Mouse (Mus musculus) hindbrain, embryonic 13.5 days (tissue): Measurements from ENCODE around the gene Kif12. TPM values are rescaled to one million over a fixed set of nuclear protein-coding genes. Genes with fewer than 3 reads are reported as not detected.

Experiments used
- ATAC-seq: fragments of 200-750 bp; cut with Nextera tagmentation; 2 replicates; pipeline ENCODE4 v1.8.0; 2017; ENCODE audit warnings: moderate TSS enrichment; ENCODE audit not compliant: low FRiP score
- H3K27ac ChIP-seq: fragments of 300-500 bp; sonication (generic); 2 replicates; pipeline ENCODE4 v1.5.1; 2015; ENCODE audit warnings: inconsistent platforms, mild to moderate bottlenecking, moderate library complexity
- H3K27me3 ChIP-seq: fragments of 300-500 bp; sonication (generic); 2 replicates; pipeline ENCODE4 v1.6.1; 2015; ENCODE audit warnings: mild to moderate bottlenecking, inconsistent platforms
- H3K36me3 ChIP-seq: fragments of 300-500 bp; sonication (generic); 2 replicates; pipeline ENCODE4 v1.6.1; 2015; ENCODE audit warnings: mild to moderate bottlenecking, inconsistent platforms
- H3K4me1 ChIP-seq: fragments of 300-500 bp; sonication (generic); replicated peaks from 2 replicates; pipeline ENCODE4 v1.6.1; 2015; ENCODE audit warnings: inconsistent platforms
- H3K4me2 ChIP-seq: fragments of 300-500 bp; sonication (generic); 2 replicates; pipeline ENCODE4 v1.6.1; 2015; ENCODE audit warnings: inconsistent platforms, mild to moderate bottlenecking, moderate library complexity
- H3K4me3 ChIP-seq: fragments of 300-500 bp; sonication (generic); 2 replicates; pipeline ENCODE4 v1.5.1; 2015; ENCODE audit warnings: mild to moderate bottlenecking, inconsistent platforms
- H3K9ac ChIP-seq: fragments of 300-500 bp; sonication (generic); 2 replicates; pipeline ENCODE4 v1.6.1; 2015; ENCODE audit warnings: mild to moderate bottlenecking, inconsistent platforms
- H3K9me3 ChIP-seq: fragments of 300-500 bp; sonication (generic); 2 replicates; pipeline ENCODE4 v1.6.1; 2016; ENCODE audit warnings: inconsistent platforms
- WGBS: fragments of 180-500 bp; shearing (Covaris S2); methylation state at CpG from one replicate; pipeline ENCODE4 v1.1.7; 2015; 5-methylcytosine and 5-hydroxymethylcytosine counted together
- polyA plus RNA-seq: library from polyadenylated mRNA; unstranded; fragments of >200 nt; fragmentation: Nextera tagmentation; extraction: Ambion mirVana; gene quantifications from 2 replicates; pipeline ENCODE4 v1.2.1, GENCODE M21; 2015

Kif12 gene
- polyA plus RNA-seq, 1 experiment from 2014 or later, result not detected

- Histone ChIP-seq H3K9me3 (no peaks in the 10 kb centered on the region), H3K27me3 (no peaks in the 10 kb centered on the region), H3K9ac (no peak overlapping the region), H3K4me2 (no peak overlapping the region), H3K4me3 (no peak overlapping the region), H3K27ac (no peak overlapping the region), H3K4me1 (no peaks in the 10 kb centered on the region), H3K36me3 (no peaks in the 10 kb centered on the region)
- WGBS, result 71% methylated on average over 2 of the region's 2 CpGs
- ATAC-seq, result no peak
These were observed 16.3 kb downstream of the Kif12 start for GRCm38 (mm10) chr4:63155596-63155995.

- Histone ChIP-seq H3K4me3 (no peak within 1 kb of the TSS), H3K9ac (no peak within 1 kb of the TSS), H3K27me3 (no peaks in the 10 kb centered on the region), H3K9me3 (no peaks in the 10 kb centered on the region), H3K36me3 (no peaks in the 10 kb centered on the region), H3K27ac (no peak within 1 kb of the TSS), H3K4me2 (no peak within 1 kb of the TSS), H3K4me1 (no peaks in the 10 kb centered on the region)
- 61% methylated on average over 5 of the region's 5 CpGs for WGBS
- ATAC-seq, result no peak
These were observed 17.2 kb downstream of the Kif12 start, which contains the start of gene Ambp for GRCm38 (mm10) chr4:63154699-63155098. Gene Ambp (minus strand): TSS chr4:63154799.

GRCm38 (mm10) chr4:63154028-63154427 is 17.9 kb downstream of the Kif12 start:
- no peak for ATAC-seq
- Histone ChIP-seq H3K4me1 (no peaks in the 10 kb centered on the region), H3K27ac (no peak overlapping the region), H3K9ac (no peak overlapping the region), H3K4me2 (no peak overlapping the region), H3K9me3 (no peaks in the 10 kb centered on the region), H3K36me3 (no peaks in the 10 kb centered on the region), H3K27me3 (no peaks in the 10 kb centered on the region), H3K4me3 (no peak overlapping the region)
- WGBS, result 59% methylated on average over 4 of the region's 4 CpGs

- H3K9ac ChIP-seq, result no peak overlapping the region
- H3K27ac ChIP-seq, result no peak overlapping the region
- H3K9me3 ChIP-seq, result 0 out of 2 replicates have a peak, but pooled peaks cover 4% of the 10 kb centered on the region
- no peaks in the 10 kb centered on the region; the same call in 1 of the 2 replicates for H3K36me3 ChIP-seq
- H3K27me3 ChIP-seq, result no peaks in the 10 kb centered on the region
- 95% methylated on average over 6 of the region's 6 CpGs for WGBS
- H3K4me1 ChIP-seq, result no peaks in the 10 kb centered on the region
- no peak for ATAC-seq
- no peak overlapping the region for H3K4me3 ChIP-seq
- H3K4me2 ChIP-seq, result no peak overlapping the region
These were observed 20.8 kb downstream of the Kif12 start for GRCm38 (mm10) chr4:63151127-63151526.

- Histone ChIP-seq H3K9ac (no peak overlapping the region), H3K4me2 (no peak overlapping the region), H3K4me3 (no peak overlapping the region), H3K4me1 (no peaks in the 10 kb centered on the region), H3K27me3 (no peaks in the 10 kb centered on the region), H3K27ac (no peak overlapping the region), H3K36me3 (no peaks in the 10 kb centered on the region; the same call in 1 of the 2 replicates), H3K9me3 (0 out of 2 replicates have a peak, but pooled peaks cover 4% of the 10 kb centered on the region)
- WGBS, result 96% methylated on average over 6 of the region's 6 CpGs
- no peak for ATAC-seq
These were observed 24.7 kb downstream of the Kif12 start for GRCm38 (mm10) chr4:63147268-63147667.

GRCm38 (mm10) chr4:63129891-63130624 is 41.9 kb downstream of the Kif12 start:
- peaks cover 64% of the 10 kb centered on the region for H3K36me3 ChIP-seq
- H3K4me1 ChIP-seq, result no peaks in the 10 kb centered on the region
- peak; percentile 28; the same call in 1 of the 2 replicates for ATAC-seq
- H3K27me3 ChIP-seq, result no peaks in the 10 kb centered on the region
- no peak overlapping the region for H3K9ac ChIP-seq
- H3K4me3 ChIP-seq, result no peak overlapping the region
- H3K4me2 ChIP-seq, result no peak overlapping the region
- WGBS, result 93% methylated on average over 5 of the region's 5 CpGs
- no peak overlapping the region for H3K27ac ChIP-seq
- H3K9me3 ChIP-seq, result no peaks in the 10 kb centered on the region

GRCm38 (mm10) chr4:63124861-63125466 is 47.0 kb downstream of the Kif12 start:
- H3K27me3 ChIP-seq, result no peaks in the 10 kb centered on the region
- no peak overlapping the region for H3K4me3 ChIP-seq
- peaks cover 49% of the 10 kb centered on the region for H3K36me3 ChIP-seq
- H3K9ac ChIP-seq, result no peak overlapping the region
- 83% methylated on average over 8 of the region's 8 CpGs for WGBS
- no peak overlapping the region for H3K4me2 ChIP-seq
- H3K27ac ChIP-seq, result no peak overlapping the region; the same call in 1 of the 2 replicates
- no peaks in the 10 kb centered on the region for H3K4me1 ChIP-seq
- no peaks in the 10 kb centered on the region for H3K9me3 ChIP-seq
- ATAC-seq, result no peak

GRCm38 (mm10) chr4:63118639-63119437 is 53.1 kb downstream of the Kif12 start:
- H3K4me2 ChIP-seq, result no peak overlapping the region
- H3K36me3 ChIP-seq, result peaks cover 65% of the 10 kb centered on the region
- peak overlapping the region; percentile 23; the same call in 1 of the 2 replicates for H3K27ac ChIP-seq
- H3K4me1 ChIP-seq, result no peaks in the 10 kb centered on the region
- no peaks in the 10 kb centered on the region for H3K9me3 ChIP-seq
- ATAC-seq, result peak; percentile 89
- no peak overlapping the region for H3K9ac ChIP-seq
- no peak overlapping the region for H3K4me3 ChIP-seq
- no peaks in the 10 kb centered on the region for H3K27me3 ChIP-seq
- 94% methylated on average over 5 of the region's 5 CpGs for WGBS

Other genes with a start within 250 kb of the Kif12 start
- gene Zfp618, start 206.6 kb downstream of the Kif12 start, polyA plus RNA-seq, result 37.9 and 41.5 TPM in 2 replicates
- 0.92 TPM in 1 of 2 replicates, not detected in the other for gene Ambp, start 17.3 kb downstream of the Kif12 start, polyA plus RNA-seq
- 2.1 and 2.4 TPM in 2 replicates for gene Col27a1, start 41.9 kb upstream of the Kif12 start, polyA plus RNA-seq
- not detected in 2 replicates for gene Orm1, start 172.4 kb upstream of the Kif12 start, polyA plus RNA-seq
- gene Orm3, start 184.0 kb upstream of the Kif12 start, polyA plus RNA-seq, result not detected in 2 replicates
- not detected in 2 replicates for gene Orm2, start 190.3 kb upstream of the Kif12 start, polyA plus RNA-seq
- 6.0 and 6.2 TPM in 2 replicates for gene Akna, start 231.2 kb upstream of the Kif12 start, polyA plus RNA-seq